Mouse (Mus musculus) heart, embryonic 11.5 days (tissue): ENCODE results near the gene Wdr24. TPM values are rescaled to one million over a fixed set of nuclear protein-coding genes. Genes with fewer than 3 reads are reported as not detected.
"Not testable (repeated sequence)": the region's sequence is repeated elsewhere in the genome, so short reads cannot be mapped to it uniquely, and the experiment has no call there.

Source experiments
- ATAC-seq: fragments of 200-750 bp; cut with Nextera tagmentation; replicated peaks from 2 replicates; pipeline ENCODE4 v1.8.0; 2017; ENCODE audit warnings: moderate library complexity; ENCODE audit not compliant: insufficient number of reproducible peaks, low FRiP score, low TSS enrichment
- H3K27ac ChIP-seq: fragments of 300-500 bp; sonication (generic); 2 replicates; pipeline ENCODE4 v1.5.1; 2014; ENCODE audit warnings: mild to moderate bottlenecking, low read depth, low read length
- H3K27me3 ChIP-seq: fragments of 300-500 bp; sonication (generic); 2 replicates; pipeline ENCODE4 v1.6.1; 2014; ENCODE audit warnings: mild to moderate bottlenecking, low read length, mixed read lengths; ENCODE audit not compliant: control insufficient read depth, insufficient read depth
- H3K36me3 ChIP-seq: fragments of 300-500 bp; sonication (generic); 2 replicates; pipeline ENCODE4 v1.6.1; 2014; ENCODE audit warnings: mild to moderate bottlenecking, low read length, moderate library complexity, mixed read lengths; ENCODE audit not compliant: control insufficient read depth, insufficient read depth
- H3K4me1 ChIP-seq: fragments of 300-500 bp; sonication (generic); 2 replicates; pipeline ENCODE4 v1.6.1; 2014; ENCODE audit warnings: low read length; ENCODE audit not compliant: control insufficient read depth, insufficient read depth
- H3K4me2 ChIP-seq: fragments of 300-500 bp; sonication (generic); 2 replicates; pipeline ENCODE4 v1.6.1; 2014; ENCODE audit warnings: mild to moderate bottlenecking, moderate library complexity
- H3K4me3 ChIP-seq: fragments of 300-500 bp; sonication (generic); 2 replicates; pipeline ENCODE4 v1.5.1; 2014; ENCODE audit warnings: low read depth, low read length
- H3K9ac ChIP-seq: fragments of 300-500 bp; sonication (generic); 2 replicates; pipeline ENCODE4 v1.6.1; 2014; ENCODE audit warnings: mild to moderate bottlenecking, low read depth, low read length, moderate library complexity
- H3K9me3 ChIP-seq: fragments of 300-500 bp; sonication (generic); replicated peaks from 2 replicates; pipeline ENCODE4 v1.6.1; 2016; ENCODE audit warnings: low read length; ENCODE audit not compliant: control insufficient read depth
- WGBS: fragments of 180-500 bp; shearing (Covaris S2); extraction: QIAGEN DNeasy Blood & Tissue Kit; methylation state at CpG from one replicate; pipeline ENCODE4 v1.1.7; 2014; ENCODE audit not compliant: insufficient replicate concordance; 5-methylcytosine and 5-hydroxymethylcytosine counted together
- polyA plus RNA-seq: library from polyadenylated mRNA; unstranded; fragments of >200 nt; fragmentation: Nextera tagmentation; extraction: Ambion mirVana; gene quantifications from 2 replicates; pipeline ENCODE4 v1.2.1, GENCODE M21; 2014

Gene Wdr24
- polyA plus RNA-seq, 1 experiment from 2014 or later = 14.4 TPM

- peak within 1 kb of the TSS; percentile 55 for H3K4me3 ChIP-seq
- ATAC-seq = peak; percentile 67
- H3K4me1 ChIP-seq = peaks cover 23% of the 10 kb centered on the region
- peak within 1 kb of the TSS; percentile 68 for H3K9ac ChIP-seq
- H3K9me3 ChIP-seq = no peaks in the 10 kb centered on the region
- WGBS = 0% methylated on average over 34 of the region's 35 CpGs
- no peaks in the 10 kb centered on the region for H3K27me3 ChIP-seq
- no peaks in the 10 kb centered on the region for H3K36me3 ChIP-seq
- peak within 1 kb of the TSS; percentile 99 for H3K4me2 ChIP-seq
- no peak within 1 kb of the TSS for H3K27ac ChIP-seq
Measured at GRCm38 (mm10) chr17:25796951-25797369, 26.5 kb upstream of the Wdr24 start, which contains the start of gene Metrn. Gene Metrn, minus strand, starts transcription at chr17:25797136.

DNA sequence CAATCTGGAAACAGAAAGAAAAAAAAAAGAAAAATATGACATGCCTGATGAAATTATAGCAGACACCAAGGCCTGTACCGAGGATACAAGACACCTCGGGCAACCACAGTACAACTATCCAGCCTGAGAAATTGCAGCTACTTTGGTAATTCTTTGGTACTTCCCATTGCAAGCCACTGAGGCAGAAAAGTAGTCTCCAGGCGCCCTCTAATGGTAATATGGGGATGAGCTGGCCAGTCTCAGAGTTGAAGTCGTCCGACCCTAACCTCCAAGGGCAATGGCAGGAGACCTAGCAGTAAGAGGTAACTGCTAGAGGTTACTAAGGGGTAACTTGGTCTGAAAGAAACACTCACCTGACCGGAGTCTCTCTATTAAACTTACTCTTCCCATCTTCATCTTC lies 22.4 kb upstream of the Wdr24 start:
- Histone ChIP-seq H3K4me1 (peaks cover 8% of the 10 kb centered on the region), H3K27me3 (no peaks in the 10 kb centered on the region; the same call in 1 of the 2 replicates), H3K27ac (no peak overlapping the region), H3K9me3 (no peaks in the 10 kb centered on the region), H3K36me3 (no peaks in the 10 kb centered on the region), H3K4me3 (no peak overlapping the region), H3K4me2 (no peak overlapping the region), H3K9ac (no peak overlapping the region)
- ATAC-seq = no peak
- 7% methylated on average over 6 of the region's 6 CpGs for WGBS

DNA sequence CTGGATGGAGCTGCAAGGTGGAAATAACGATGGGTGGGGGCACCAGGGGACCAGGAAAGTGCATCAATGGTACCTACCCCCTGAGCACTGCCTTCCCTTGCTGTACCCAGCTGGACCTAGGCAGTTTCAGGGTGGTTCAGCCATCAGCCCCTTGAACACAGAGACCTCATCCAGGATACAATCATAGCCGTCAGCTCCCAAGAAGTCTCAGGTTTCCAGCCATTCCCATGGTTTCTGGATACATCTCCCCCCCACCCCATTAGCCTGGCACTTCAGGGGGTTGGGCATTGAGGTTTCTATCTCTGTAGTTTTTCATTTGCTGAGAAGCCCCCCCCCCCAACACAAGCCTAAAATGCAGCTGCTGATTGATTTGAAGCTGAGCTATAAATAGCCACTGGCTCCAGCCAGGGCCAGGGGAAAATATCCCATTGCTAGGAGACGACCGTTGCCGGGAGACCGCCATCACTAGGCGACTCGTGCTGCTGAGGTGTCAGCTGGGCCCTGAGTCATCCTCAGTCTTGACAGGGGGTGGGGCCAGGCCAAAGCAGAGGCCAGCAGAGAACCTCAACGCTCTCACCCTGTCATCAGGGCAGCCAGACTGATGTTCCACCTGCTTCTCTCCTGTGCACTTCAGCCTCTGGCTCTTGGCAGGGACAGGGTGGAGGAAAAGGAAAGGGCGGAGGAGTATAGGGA lies 20.5 kb upstream of the Wdr24 start:
- H3K9ac ChIP-seq = no peak overlapping the region
- H3K27ac ChIP-seq = no peak overlapping the region; the same call in 1 of the 2 replicates

GRCm38 (mm10) chr17:25806507-25806906 lies 16.9 kb upstream of the Wdr24 start:
- H3K9me3 ChIP-seq = no peaks in the 10 kb centered on the region
- H3K36me3 ChIP-seq = no peaks in the 10 kb centered on the region
- no peak overlapping the region for H3K27ac ChIP-seq
- no peak for ATAC-seq
- no peak overlapping the region for H3K4me2 ChIP-seq
- H3K9ac ChIP-seq = no peak overlapping the region
- 83% methylated on average over 4 of the region's 4 CpGs for WGBS
- no peak overlapping the region for H3K4me3 ChIP-seq
- H3K4me1 ChIP-seq = peaks cover 13% of the 10 kb centered on the region
- H3K27me3 ChIP-seq = peaks cover 40% of the 10 kb centered on the region

More for the DNA sequence above, 20.5 kb upstream of the Wdr24 start:
- Histone ChIP-seq H3K27me3 (peaks cover 5% of the 10 kb centered on the region), H3K36me3 (no peaks in the 10 kb centered on the region), H3K4me2 (peak overlapping the region; percentile 25), H3K4me1 (peaks cover 4% of the 10 kb centered on the region), H3K9me3 (no peaks in the 10 kb centered on the region), H3K4me3 (no peak overlapping the region)
- WGBS = 6% methylated on average over 10 of the region's 10 CpGs
- peak; percentile 73 for ATAC-seq

- not testable (repeated sequence) for H3K4me3 ChIP-seq, H3K9me3 ChIP-seq, H3K4me2 ChIP-seq, H3K36me3 ChIP-seq, H3K9ac ChIP-seq, ATAC-seq, H3K27ac ChIP-seq
- H3K4me1 ChIP-seq = peaks cover 13% of the 10 kb centered on the region
- peaks cover 50% of the 10 kb centered on the region for H3K27me3 ChIP-seq
- WGBS = 25% methylated on average over 2 of the region's 2 CpGs
Measured at GRCm38 (mm10) chr17:25807452-25807851, 16.0 kb upstream of the Wdr24 start.

- Histone ChIP-seq H3K4me1 (peaks cover 13% of the 10 kb centered on the region), H3K4me3 (peak overlapping the region; percentile 69; the same call in 1 of the 2 replicates), H3K27ac (no peak overlapping the region), H3K27me3 (peaks cover 56% of the 10 kb centered on the region), H3K4me2 (peak overlapping the region; percentile 98; the same call in 1 of the 2 replicates), H3K9me3 (no peaks in the 10 kb centered on the region), H3K36me3 (no peaks in the 10 kb centered on the region), H3K9ac (no peak overlapping the region)
- no peak for ATAC-seq
- WGBS = 33% methylated on average over 5 of the region's 5 CpGs
Measured at GRCm38 (mm10) chr17:25808028-25808427, 15.4 kb upstream of the Wdr24 start.

- H3K9me3 ChIP-seq = no peaks in the 10 kb centered on the region
- peaks cover 59% of the 10 kb centered on the region for H3K27me3 ChIP-seq
- peaks cover 9% of the 10 kb centered on the region for H3K4me1 ChIP-seq
- H3K9ac ChIP-seq = peak within 1 kb of the TSS; percentile 60
- under 1% methylated on average over 84 of the region's 100 CpGs for WGBS
- ATAC-seq = peak; percentile 58; the same call in 1 of the 2 replicates
- no peak within 1 kb of the TSS for H3K27ac ChIP-seq
- peak within 1 kb of the TSS; percentile 98 for H3K4me2 ChIP-seq
- peak within 1 kb of the TSS; percentile 69 for H3K4me3 ChIP-seq
- no peaks in the 10 kb centered on the region for H3K36me3 ChIP-seq
Measured at GRCm38 (mm10) chr17:25808789-25809605, 14.4 kb upstream of the Wdr24 start, which contains the start of gene Fbxl16. Gene Fbxl16, plus strand, starts transcription at chr17:25809085.

DNA sequence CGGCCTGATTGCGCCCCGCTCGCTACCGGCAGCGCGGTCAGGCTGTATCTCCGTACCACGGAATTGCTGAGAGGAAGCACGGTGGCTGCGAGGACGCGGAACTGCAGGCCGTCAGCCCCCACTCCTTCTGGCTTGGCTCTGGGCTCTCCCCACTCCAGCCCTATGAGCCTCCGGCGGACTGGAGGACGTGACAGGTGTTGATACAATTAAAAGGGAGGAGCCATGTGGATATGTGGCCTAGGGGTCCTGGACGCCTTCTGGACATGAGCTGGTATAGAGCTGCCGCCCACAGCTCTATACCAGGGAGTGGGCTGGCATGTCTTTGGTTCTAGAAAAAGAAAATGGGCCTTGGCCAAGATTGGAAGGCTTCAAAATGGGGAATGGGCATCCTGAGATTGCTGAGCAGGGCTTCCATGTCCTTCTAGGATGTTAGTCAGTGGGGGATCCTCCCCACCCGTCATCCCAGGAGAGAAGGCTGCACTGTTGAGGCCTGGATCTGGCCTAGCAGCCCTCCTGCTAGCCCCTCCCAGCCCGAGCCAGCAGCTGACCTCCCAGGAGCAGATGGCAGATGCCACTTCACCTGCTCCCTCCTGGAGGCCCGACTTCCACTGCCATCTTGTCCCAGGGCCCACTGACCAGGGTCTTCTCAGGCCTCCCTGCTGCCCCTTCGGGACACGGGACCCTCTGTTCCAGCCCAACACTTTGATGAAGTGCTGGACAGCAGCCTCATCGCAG lies 13.7 kb upstream of the Wdr24 start:
- WGBS = 7% methylated on average over 24 of the region's 25 CpGs
- H3K4me2 ChIP-seq = peak overlapping the region; percentile 98
- peak; percentile 12; the same call in 1 of the 2 replicates for ATAC-seq
- peak overlapping the region; percentile 60 for H3K9ac ChIP-seq
- peaks cover 62% of the 10 kb centered on the region for H3K27me3 ChIP-seq
- peaks cover 9% of the 10 kb centered on the region for H3K4me1 ChIP-seq
- H3K36me3 ChIP-seq = no peaks in the 10 kb centered on the region
- no peaks in the 10 kb centered on the region for H3K9me3 ChIP-seq
- H3K4me3 ChIP-seq = peak overlapping the region; percentile 69
- H3K27ac ChIP-seq = no peak overlapping the region
